Mouse (Mus musculus): Measurements from ENCODE around the gene Slc16a7. TPM values are rescaled to one million over a fixed set of nuclear protein-coding genes. Genes with fewer than 3 reads are reported as not detected.

Gene Slc16a7
- polyA plus RNA-seq (2012; rRNA removed), result 38.7 and 38.9 TPM in 2 replicates

DNA sequence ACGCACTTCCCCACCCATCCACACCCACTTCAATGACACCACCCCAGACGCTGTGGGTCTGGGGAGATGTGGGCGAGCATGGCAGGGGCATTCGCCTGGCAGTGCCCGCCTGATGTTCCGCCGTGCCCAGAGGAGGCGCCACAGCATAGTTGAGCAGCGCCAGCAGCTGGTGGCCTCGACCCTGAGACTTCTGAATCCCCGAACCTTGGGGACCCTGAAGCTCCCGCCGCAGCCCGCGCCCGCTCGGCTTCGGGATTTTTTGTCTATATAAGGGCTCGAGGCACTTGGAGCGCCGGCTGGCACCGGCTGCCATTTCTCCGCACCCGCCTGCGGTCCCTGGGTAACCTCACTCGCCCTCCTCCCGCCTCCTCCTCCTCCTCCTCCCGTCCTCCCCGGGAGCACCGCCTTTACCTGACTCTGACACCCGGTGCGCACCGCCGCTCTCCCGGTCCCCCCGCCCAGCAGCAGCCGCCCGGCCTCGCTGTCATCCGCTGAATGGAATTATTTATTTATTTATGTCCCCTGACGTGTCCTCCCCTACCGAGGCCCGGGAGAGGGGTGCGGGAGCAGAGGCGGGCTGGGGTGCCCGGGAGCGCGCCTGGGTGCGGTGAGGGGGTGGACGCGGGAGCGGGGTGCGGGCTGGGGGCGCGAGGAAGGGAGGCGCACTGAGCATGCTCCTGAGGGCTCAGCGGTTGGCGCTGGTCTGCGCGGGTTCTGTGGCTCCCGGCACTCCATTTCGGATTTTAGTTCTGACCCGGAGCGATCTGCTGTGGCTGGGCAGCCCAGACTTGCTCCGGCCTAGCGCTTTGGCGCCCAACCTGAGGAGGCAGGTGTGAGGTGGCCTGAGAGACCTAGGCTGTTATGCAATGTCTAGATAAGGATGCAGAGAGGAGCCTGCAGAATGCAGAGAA is at the start of gene Slc16a7:
Gene Slc16a7 (minus strand): TSS at position 590 of the 911 bp plus-strand sequence.
- DNase-seq, result peak; percentile 80
- H3K4me3 ChIP-seq (ENCODE audit: insufficient read depth, low read depth, low read length), result peak within 1 kb of the TSS; percentile 73
- no peaks in the 10 kb centered on the region; the same call in 1 of the 2 replicates for H3K4me1 ChIP-seq (ENCODE audit: control insufficient read depth, insufficient read depth, low read length)
- H3K36me3 ChIP-seq (ENCODE audit: control insufficient read depth, insufficient read depth, low read length), result no peaks in the 10 kb centered on the region
- under 1% methylated on average over 66 of the region's 67 CpGs for WGBS
- H3K27ac ChIP-seq (ENCODE audit: insufficient read depth, low read depth, low read length), result peak within 1 kb of the TSS; percentile 85
- no peaks in the 10 kb centered on the region for H3K27me3 ChIP-seq (replicated peaks; ENCODE audit: control insufficient read depth, insufficient read depth, low read length)
- TF ChIP-seq POLR2A (IDR thresholded peaks at IDR 0.05; ENCODE audit: low read depth, low read length) (peak; percentile 4), CTCF (conservative IDR thresholded peaks at IDR 0.05; ENCODE audit: insufficient read depth, insufficient read length, low read depth, low read length) (peak; percentile 34; the same call in 1 of the 2 replicates)

DNA sequence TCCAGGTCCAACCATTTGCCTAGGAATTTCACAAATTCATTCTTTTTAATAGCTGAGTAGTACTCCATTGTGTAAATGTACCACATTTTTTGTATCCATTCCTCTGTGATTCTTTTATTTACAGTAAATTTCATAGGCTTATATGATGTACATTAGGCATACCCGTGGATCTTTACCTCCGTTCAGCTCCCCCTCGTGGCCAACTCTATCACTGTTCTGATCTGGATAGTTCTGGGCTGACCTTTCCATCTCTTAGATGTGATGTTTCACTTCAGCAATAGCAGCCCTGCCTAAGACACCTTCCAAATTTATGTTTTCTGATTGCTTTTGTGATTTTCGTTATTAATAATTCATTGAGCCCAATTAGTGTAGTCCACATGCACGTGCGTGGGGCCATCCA is 29.5 kb upstream of the Slc16a7 start:
- no peak for DNase-seq
- Histone ChIP-seq H3K27me3 (replicated peaks; ENCODE audit: control insufficient read depth, insufficient read depth, low read length) (no peaks in the 10 kb centered on the region; the same call in 1 of the 2 replicates), H3K27ac (ENCODE audit: insufficient read depth, low read depth, low read length) (no peak overlapping the region), H3K36me3 (ENCODE audit: control insufficient read depth, insufficient read depth, low read length) (no peaks in the 10 kb centered on the region), H3K4me1 (ENCODE audit: control insufficient read depth, insufficient read depth, low read length) (no peaks in the 10 kb centered on the region), H3K4me3 (ENCODE audit: insufficient read depth, low read depth, low read length) (no peak overlapping the region)
- TF ChIP-seq POLR2A (IDR thresholded peaks at IDR 0.05; ENCODE audit: low read depth, low read length) (no peak), CTCF (conservative IDR thresholded peaks at IDR 0.05; ENCODE audit: insufficient read depth, insufficient read length, low read depth, low read length) (no peak; the same call in 1 of the 2 replicates)
- 77% methylated on average over 6 of the region's 6 CpGs for WGBS

DNA sequence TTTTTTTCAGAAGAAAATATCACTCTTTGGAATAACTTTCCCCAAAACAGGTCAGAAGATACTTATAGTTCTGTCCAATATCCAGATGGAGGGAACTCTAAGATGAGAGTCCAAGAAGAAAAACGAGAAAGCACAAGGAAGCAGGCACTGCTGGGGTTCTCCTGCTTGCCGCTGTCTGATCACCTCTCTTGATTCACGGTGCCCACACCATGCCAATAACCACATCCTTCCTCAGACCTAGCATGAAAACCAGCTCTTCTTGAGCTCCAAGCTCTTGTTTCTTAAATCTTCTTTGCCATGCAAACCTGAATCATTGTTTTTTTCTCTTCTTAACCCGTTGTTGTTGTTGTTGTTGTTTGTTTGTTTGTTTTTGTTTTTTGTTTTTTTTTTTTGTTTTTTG is 10.5 kb upstream of the Slc16a7 start:
- no peaks in the 10 kb centered on the region for H3K36me3 ChIP-seq (ENCODE audit: control insufficient read depth, insufficient read depth, low read length)
- no peak for DNase-seq
- TF ChIP-seq CTCF (conservative IDR thresholded peaks at IDR 0.05; ENCODE audit: insufficient read depth, insufficient read length, low read depth, low read length) (no peak), POLR2A (IDR thresholded peaks at IDR 0.05; ENCODE audit: low read depth, low read length) (no peak)
- 77% methylated on average over 4 of the region's 4 CpGs for whole genome bisulfite sequencing
- H3K27ac ChIP-seq (ENCODE audit: insufficient read depth, low read depth, low read length), result no peak overlapping the region
- no peaks in the 10 kb centered on the region for H3K27me3 ChIP-seq (replicated peaks; ENCODE audit: control insufficient read depth, insufficient read depth, low read length)
- no peak overlapping the region for H3K4me3 ChIP-seq (ENCODE audit: insufficient read depth, low read depth, low read length)
- no peaks in the 10 kb centered on the region for H3K4me1 ChIP-seq (ENCODE audit: control insufficient read depth, insufficient read depth, low read length)

DNA sequence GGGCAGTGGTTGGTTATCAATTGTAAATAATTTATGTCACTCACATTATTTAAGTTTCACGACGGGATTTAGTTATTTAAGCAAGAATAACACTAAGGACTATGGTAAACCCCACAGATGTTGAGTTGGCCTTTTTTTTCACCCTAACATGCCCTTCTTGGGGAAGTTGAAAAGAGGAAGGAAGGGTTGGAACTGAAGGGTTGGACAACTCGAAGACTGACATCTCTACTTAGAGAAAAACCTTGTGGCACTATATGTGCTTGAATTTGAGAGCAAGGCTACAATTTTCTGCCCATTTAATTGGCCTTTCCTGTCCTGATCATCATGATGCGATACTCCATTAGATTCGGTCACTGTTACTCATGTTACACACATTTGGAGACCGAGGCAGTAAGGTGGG is 746 bp upstream of the Slc16a7 start:
- DNase-seq, result no peak
- no peak for TF ChIP-seq CTCF (conservative IDR thresholded peaks at IDR 0.05; ENCODE audit: insufficient read depth, insufficient read length, low read depth, low read length)
- no peak for TF ChIP-seq POLR2A (IDR thresholded peaks at IDR 0.05; ENCODE audit: low read depth, low read length)
- no peak overlapping the region; the same call in 1 of the 2 replicates for H3K4me3 ChIP-seq (ENCODE audit: insufficient read depth, low read depth, low read length)
- H3K36me3 ChIP-seq (ENCODE audit: control insufficient read depth, insufficient read depth, low read length), result no peaks in the 10 kb centered on the region
- WGBS, result 74% methylated on average over 6 of the region's 6 CpGs
- H3K27ac ChIP-seq (ENCODE audit: insufficient read depth, low read depth, low read length), result peak overlapping the region; percentile 85
- no peaks in the 10 kb centered on the region for H3K27me3 ChIP-seq (replicated peaks; ENCODE audit: control insufficient read depth, insufficient read depth, low read length)
- no peaks in the 10 kb centered on the region; the same call in 1 of the 2 replicates for H3K4me1 ChIP-seq (ENCODE audit: control insufficient read depth, insufficient read depth, low read length)

DNA sequence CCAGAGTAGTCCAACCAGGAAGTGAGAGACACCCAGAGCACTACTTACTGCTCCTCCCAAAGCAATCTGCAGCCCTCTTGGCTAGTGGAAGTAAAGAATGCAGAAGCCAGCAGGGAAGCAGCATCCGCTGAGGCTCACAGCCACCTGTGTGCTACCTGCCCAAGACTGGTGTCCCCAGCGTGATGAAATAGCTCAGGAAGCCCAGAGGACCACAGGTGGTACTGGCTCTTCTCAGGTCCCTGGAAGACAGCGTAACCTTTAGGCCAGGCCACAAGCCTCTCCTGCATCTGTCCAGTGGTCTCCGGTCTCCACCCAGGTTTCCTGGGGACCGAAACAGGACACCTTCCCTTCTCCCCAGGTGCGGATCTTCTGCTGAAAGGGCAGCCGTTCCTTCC is 787 bp downstream of the Slc16a7 start:
- H3K4me3 ChIP-seq (ENCODE audit: insufficient read depth, low read depth, low read length), result peak overlapping the region; percentile 73
- WGBS, result 29% methylated on average over 7 of the region's 7 CpGs
- no peaks in the 10 kb centered on the region for H3K36me3 ChIP-seq (ENCODE audit: control insufficient read depth, insufficient read depth, low read length)
- TF ChIP-seq POLR2A (IDR thresholded peaks at IDR 0.05; ENCODE audit: low read depth, low read length) (no peak), CTCF (conservative IDR thresholded peaks at IDR 0.05; ENCODE audit: insufficient read depth, insufficient read length, low read depth, low read length) (no peak)
- H3K27me3 ChIP-seq (replicated peaks; ENCODE audit: control insufficient read depth, insufficient read depth, low read length), result no peaks in the 10 kb centered on the region
- DNase-seq, result peak; percentile 28
- no peaks in the 10 kb centered on the region; the same call in 1 of the 2 replicates for H3K4me1 ChIP-seq (ENCODE audit: control insufficient read depth, insufficient read depth, low read length)
- H3K27ac ChIP-seq (ENCODE audit: insufficient read depth, low read depth, low read length), result peak overlapping the region; percentile 85

DNA sequence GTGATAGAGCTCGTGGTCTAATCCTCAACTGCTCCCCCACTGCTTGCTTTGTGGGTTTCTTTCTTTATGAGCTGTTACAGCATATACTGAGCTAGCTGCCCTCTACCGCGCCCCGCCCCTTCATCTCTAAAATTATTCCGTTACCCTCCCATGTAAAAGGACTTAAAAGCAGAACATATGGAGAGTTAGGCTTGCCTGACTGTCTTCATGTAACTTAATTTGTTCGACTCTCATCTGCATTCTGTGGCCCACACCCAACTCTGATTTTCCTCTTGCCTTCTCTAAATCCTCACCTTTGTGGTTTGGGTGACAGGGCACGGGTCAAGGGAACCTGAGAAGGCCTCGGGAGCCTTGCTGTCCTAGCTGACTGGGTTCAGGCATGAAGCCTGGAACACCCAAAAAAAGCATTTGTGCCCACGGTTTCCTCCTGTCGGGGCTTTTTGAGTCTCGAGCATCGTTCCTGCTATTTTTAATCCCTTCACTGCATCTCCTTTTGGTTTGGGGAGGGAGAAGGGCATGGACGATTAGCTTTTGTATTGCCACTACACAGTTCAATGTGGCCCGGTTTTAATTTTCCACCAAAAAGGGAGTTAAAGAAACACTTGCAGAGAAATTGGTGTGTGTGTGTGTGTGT is 1.4 kb downstream of the Slc16a7 start:
- no peaks in the 10 kb centered on the region for H3K27me3 ChIP-seq (replicated peaks; ENCODE audit: control insufficient read depth, insufficient read depth, low read length)
- H3K27ac ChIP-seq (ENCODE audit: insufficient read depth, low read depth, low read length), result peak overlapping the region; percentile 85
- DNase-seq, result peak; percentile 33
- H3K4me1 ChIP-seq (ENCODE audit: control insufficient read depth, insufficient read depth, low read length), result no peaks in the 10 kb centered on the region; the same call in 1 of the 2 replicates
- H3K4me3 ChIP-seq (ENCODE audit: insufficient read depth, low read depth, low read length), result peak overlapping the region; percentile 73
- TF ChIP-seq CTCF (conservative IDR thresholded peaks at IDR 0.05; ENCODE audit: insufficient read depth, insufficient read length, low read depth, low read length) (no peak), POLR2A (IDR thresholded peaks at IDR 0.05; ENCODE audit: low read depth, low read length) (no peak)
- 44% methylated on average over 14 of the region's 14 CpGs for WGBS
- no peaks in the 10 kb centered on the region for H3K36me3 ChIP-seq (ENCODE audit: control insufficient read depth, insufficient read depth, low read length)

DNA sequence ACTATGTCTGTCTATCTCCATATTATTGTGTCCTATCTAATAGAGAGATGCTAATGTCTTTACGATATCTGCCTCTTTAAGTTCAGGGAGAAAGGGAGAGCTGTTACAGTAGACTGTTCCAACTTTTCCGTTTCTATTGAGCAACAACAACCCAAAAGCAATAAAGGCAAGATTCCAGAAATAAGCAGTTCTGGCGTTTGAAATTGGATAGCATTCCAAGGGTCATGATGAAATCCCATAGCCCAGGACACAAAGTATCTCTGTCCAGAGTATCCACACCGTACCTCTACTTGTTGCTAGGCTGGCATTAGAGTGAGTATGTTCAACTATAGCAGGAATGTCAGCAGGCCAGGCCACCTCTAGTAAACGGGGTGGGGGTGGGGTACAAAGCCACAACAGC is 13.7 kb downstream of the Slc16a7 start:
- Histone ChIP-seq H3K36me3 (ENCODE audit: control insufficient read depth, insufficient read depth, low read length) (no peaks in the 10 kb centered on the region), H3K27me3 (replicated peaks; ENCODE audit: control insufficient read depth, insufficient read depth, low read length) (no peaks in the 10 kb centered on the region; the same call in 1 of the 2 replicates), H3K27ac (ENCODE audit: insufficient read depth, low read depth, low read length) (no peak overlapping the region), H3K4me3 (ENCODE audit: insufficient read depth, low read depth, low read length) (no peak overlapping the region), H3K4me1 (ENCODE audit: control insufficient read depth, insufficient read depth, low read length) (no peaks in the 10 kb centered on the region)
- TF ChIP-seq CTCF (conservative IDR thresholded peaks at IDR 0.05; ENCODE audit: insufficient read depth, insufficient read length, low read depth, low read length), result no peak
- no peak for TF ChIP-seq POLR2A (IDR thresholded peaks at IDR 0.05; ENCODE audit: low read depth, low read length)
- DNase-seq, result no peak
- WGBS, result 44% methylated on average over 5 of the region's 5 CpGs

Measured in kidney, adult 2 months (tissue).